Mouse (Mus musculus) myocyte (in vitro differentiated cells): ENCODE data around the gene Tmbim4. TPM values are rescaled to one million over a fixed set of nuclear protein-coding genes. Genes with fewer than 3 reads are reported as not detected.

Experiments
- H3K27me3 ChIP-seq: one replicate; pipeline ENCODE4 v1.6.1; 2011; ENCODE audit not compliant: control insufficient read depth, insufficient read depth, insufficient read length
- H3K36me3 ChIP-seq: one replicate; pipeline ENCODE4 v1.6.1; 2011; ENCODE audit not compliant: control insufficient read depth, insufficient read depth
- H3K4me2 ChIP-seq: one replicate; pipeline ENCODE4 v1.6.1; 2011; ENCODE audit warnings: low read depth, control low read depth
- H3K4me3 ChIP-seq: one replicate; pipeline ENCODE4 v1.5.1; 2011; ENCODE audit warnings: mild to moderate bottlenecking, control low read depth, moderate library complexity
- H3K79me2 ChIP-seq: one replicate; pipeline ENCODE4 v1.6.1; 2011; ENCODE audit not compliant: control insufficient read depth, insufficient read depth
- H3ac ChIP-seq: one replicate; pipeline ENCODE4 v1.6.1; 2011; ENCODE audit not compliant: control insufficient read depth, insufficient read length
- CEBPB ChIP-seq: IDR thresholded peaks from 2 replicates; pipeline ENCODE4 v1.6.1; 2011; ENCODE audit warnings: mild to moderate bottlenecking, moderate library complexity; ENCODE audit not compliant: poor library complexity, insufficient read depth, severe bottlenecking
- E2F4 ChIP-seq: IDR thresholded peaks from one replicate; pipeline ENCODE4 v1.6.1; 2011; ENCODE audit warnings: mild to moderate bottlenecking, control low read depth, moderate library complexity; ENCODE audit not compliant: insufficient read depth
- MAX ChIP-seq: IDR thresholded peaks from one replicate; pipeline ENCODE4 v1.6.1; 2011; ENCODE audit warnings: low read depth, mild to moderate bottlenecking, control low read depth
- MYOD1 ChIP-seq, 3 experiments: IDR thresholded peaks; one replicate each; pipeline ENCODE4 v1.6.1; 2011; ENCODE audit warnings: control low read depth in 2 of 3, low read depth in 2 of 3, mild to moderate bottlenecking in 2 of 3, moderate library complexity in 1 of 3; ENCODE audit not compliant: insufficient read length in 2 of 3, control insufficient read depth in 1 of 3
- MYOG ChIP-seq, 3 experiments: IDR thresholded peaks; one replicate each; pipeline ENCODE4 v1.6.1; 2011; ENCODE audit warnings: control low read depth in 2 of 3, low read depth in 2 of 3, mild to moderate bottlenecking in 2 of 3; ENCODE audit not compliant: insufficient read length in 2 of 3, control insufficient read depth in 1 of 3, insufficient read depth in 1 of 3
- POLR2A ChIP-seq: IDR thresholded peaks from one replicate; pipeline ENCODE4 v1.6.1; 2011; ENCODE audit warnings: low read depth, mild to moderate bottlenecking, control low read depth, moderate library complexity; ENCODE audit not compliant: insufficient read length
- POLR2AphosphoS2 ChIP-seq: IDR thresholded peaks from one replicate; pipeline ENCODE4 v1.6.1; 2011; ENCODE audit warnings: low read depth, control low read depth; ENCODE audit not compliant: insufficient read length
- REST ChIP-seq: IDR thresholded peaks from one replicate; pipeline ENCODE4 v1.6.1; 2011; ENCODE audit warnings: mild to moderate bottlenecking, control low read depth, moderate library complexity; ENCODE audit not compliant: insufficient read depth, insufficient read length
- SRF ChIP-seq: IDR thresholded peaks from one replicate; pipeline ENCODE4 v1.6.1; 2011; ENCODE audit warnings: low read depth; ENCODE audit not compliant: control insufficient read depth, insufficient read length
- TCF12 ChIP-seq: IDR thresholded peaks from one replicate; pipeline ENCODE4 v1.6.1; 2011; ENCODE audit warnings: mild to moderate bottlenecking, control low read depth; ENCODE audit not compliant: poor library complexity, insufficient read depth, severe bottlenecking
- TCF3 ChIP-seq: IDR thresholded peaks from one replicate; pipeline ENCODE4 v1.6.1; 2011; ENCODE audit warnings: low read depth, control low read depth; ENCODE audit not compliant: insufficient read length
- USF1 ChIP-seq: IDR thresholded peaks from one replicate; pipeline ENCODE4 v1.6.1; 2011; ENCODE audit warnings: low read depth, mild to moderate bottlenecking, control low read depth, moderate library complexity
- polyA plus RNA-seq: library from polyadenylated mRNA; unstranded; fragments of >200 nt; fragmentation: generic; extraction: Trizol; gene quantifications from one replicate; pipeline ENCODE4 v1.2.1, GENCODE M21; 2012; ENCODE audit warnings: missing spikeins

The Tmbim4 gene
- polyA plus RNA-seq, 1 experiment, result 229 TPM

DNA sequence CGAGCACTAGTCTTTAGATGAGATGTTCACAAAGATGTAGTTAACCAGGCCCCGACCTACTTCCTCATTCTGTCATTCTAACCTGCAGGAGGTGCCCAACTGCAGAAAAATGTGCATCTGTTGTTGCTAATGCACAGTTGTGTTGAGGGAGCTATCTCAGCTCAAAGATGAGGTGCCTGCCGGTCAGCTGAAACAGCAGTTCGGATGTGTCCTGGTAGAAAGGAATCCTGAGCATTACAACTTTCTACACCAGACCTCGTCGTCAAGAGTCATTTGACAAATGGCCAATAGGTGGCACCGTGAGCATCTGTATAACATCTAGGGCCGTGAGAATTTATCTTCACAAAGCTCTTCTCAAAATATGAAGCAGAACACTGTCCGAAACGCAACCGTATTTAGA is 55.8 kb downstream of the Tmbim4 start:
- no peak for TF ChIP-seq USF1
- TF ChIP-seq TCF12, result no peak
- TF ChIP-seq REST, result no peak
- no peak for TF ChIP-seq MAX
- TF ChIP-seq POLR2AphosphoS2, result no peak
- no peak for TF ChIP-seq E2F4
- TF ChIP-seq CEBPB, result no peak
- no peak for TF ChIP-seq POLR2A
- no peak for TF ChIP-seq MYOG (IDR thresholded peaks at IDR 0.05; ENCODE audit: control insufficient read depth in 1 of 3, insufficient read depth in 1 of 3, insufficient read length in 2 of 3, low read depth in 2 of 3)
- TF ChIP-seq TCF3, result no peak
- no peak for TF ChIP-seq MYOD1 (IDR thresholded peaks at IDR 0.05; ENCODE audit: control insufficient read depth in 1 of 3, insufficient read length in 2 of 3, low read depth in 2 of 3)
- TF ChIP-seq SRF, result no peak
- no peak overlapping the region for H3K4me3 ChIP-seq
- no peaks in the 10 kb centered on the region for H3K79me2 ChIP-seq
- H3K36me3 ChIP-seq, result no peaks in the 10 kb centered on the region
- H3K27me3 ChIP-seq, result no peaks in the 10 kb centered on the region
- H3K4me2 ChIP-seq, result no peak overlapping the region
- H3ac ChIP-seq, result no peak overlapping the region

DNA sequence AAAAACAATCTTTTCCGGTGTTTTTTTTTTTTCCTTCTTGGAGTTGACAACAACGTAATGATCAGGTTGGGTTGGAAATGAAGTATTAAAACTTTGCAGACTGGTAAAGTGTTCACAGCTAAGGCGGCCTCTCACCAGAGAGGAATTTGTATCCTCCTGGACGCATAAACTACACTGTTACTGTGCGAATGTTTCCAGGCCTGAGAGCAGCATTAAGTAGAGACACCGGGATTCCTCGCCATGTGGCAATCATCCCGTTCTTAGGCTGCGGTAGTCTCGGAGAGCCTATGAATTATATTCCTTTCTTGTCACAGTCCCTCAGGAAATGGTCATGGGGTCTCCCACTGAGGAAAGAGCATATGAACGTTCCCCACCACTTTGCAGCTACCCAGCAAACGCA is 66.4 kb downstream of the Tmbim4 start:
- Histone ChIP-seq H3K36me3 (no peaks in the 10 kb centered on the region), H3K4me3 (no peak overlapping the region), H3K4me2 (no peak overlapping the region), H3ac (no peak overlapping the region), H3K79me2 (no peaks in the 10 kb centered on the region), H3K27me3 (no peaks in the 10 kb centered on the region)
- TF ChIP-seq E2F4 (no peak), MAX (no peak)

DNA sequence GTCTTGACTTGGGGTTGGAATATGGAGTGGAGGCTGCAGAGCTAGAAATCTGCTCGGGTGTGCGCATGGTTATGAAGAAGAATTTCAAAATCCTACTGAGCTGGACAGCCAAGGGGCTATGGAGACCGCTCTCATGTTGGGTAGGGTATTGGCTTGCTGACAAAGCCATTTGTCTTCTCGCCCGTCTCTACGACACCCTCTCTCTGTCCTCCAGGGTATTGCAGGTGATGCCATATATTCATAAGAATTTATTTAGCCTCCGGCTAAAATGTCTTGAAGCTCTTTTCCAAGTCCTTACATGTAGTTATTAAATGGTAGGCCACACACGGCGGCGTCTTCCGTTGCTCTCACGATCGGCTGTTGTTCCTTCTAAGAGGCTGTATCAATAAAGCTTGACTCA is 68.6 kb downstream of the Tmbim4 start:
- TF ChIP-seq TCF3, result no peak
- no peak for TF ChIP-seq TCF12
- no peak for TF ChIP-seq MYOG (IDR thresholded peaks at IDR 0.05; ENCODE audit: control insufficient read depth in 1 of 3, insufficient read depth in 1 of 3, insufficient read length in 2 of 3, low read depth in 2 of 3)
- no peak for TF ChIP-seq MYOD1 (IDR thresholded peaks at IDR 0.05; ENCODE audit: control insufficient read depth in 1 of 3, insufficient read length in 2 of 3, low read depth in 2 of 3)
- no peak for TF ChIP-seq MAX
- no peak for TF ChIP-seq CEBPB
- no peak for TF ChIP-seq USF1
- TF ChIP-seq SRF, result no peak
- TF ChIP-seq POLR2AphosphoS2, result no peak
- TF ChIP-seq E2F4, result no peak
- TF ChIP-seq REST, result no peak
- TF ChIP-seq POLR2A, result no peak

DNA sequence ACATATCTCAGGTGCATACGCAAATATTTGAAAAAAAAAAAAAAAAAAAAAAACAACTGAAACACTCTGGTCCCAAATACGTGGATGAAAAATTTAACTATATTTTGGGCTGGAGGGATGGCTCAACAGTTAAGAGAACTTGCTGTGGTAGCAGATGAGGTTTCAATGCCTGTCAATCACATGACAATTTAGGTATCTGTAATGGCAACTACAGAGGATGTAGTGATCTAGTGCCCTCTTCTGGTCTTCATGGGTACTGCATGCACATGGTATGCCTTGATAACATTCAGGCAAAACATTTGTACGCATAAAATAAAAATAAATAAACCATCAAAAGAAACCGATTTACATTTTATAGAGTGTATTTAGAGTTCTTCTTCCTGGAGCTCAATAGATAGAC is 69.4 kb downstream of the Tmbim4 start:
- no peaks in the 10 kb centered on the region for H3K36me3 ChIP-seq
- no peaks in the 10 kb centered on the region for H3K79me2 ChIP-seq
- no peak overlapping the region for H3K4me3 ChIP-seq
- H3K4me2 ChIP-seq, result no peak overlapping the region
- H3ac ChIP-seq, result no peak overlapping the region
- H3K27me3 ChIP-seq, result no peaks in the 10 kb centered on the region
- TF ChIP-seq POLR2AphosphoS2 (no peak), POLR2A (no peak), MAX (no peak), SRF (no peak), CEBPB (no peak), TCF3 (no peak), E2F4 (no peak), MYOD1 (IDR thresholded peaks at IDR 0.05; ENCODE audit: control insufficient read depth in 1 of 3, insufficient read length in 2 of 3, low read depth in 2 of 3) (no peak), USF1 (no peak), MYOG (IDR thresholded peaks at IDR 0.05; ENCODE audit: control insufficient read depth in 1 of 3, insufficient read depth in 1 of 3, insufficient read length in 2 of 3, low read depth in 2 of 3) (no peak), TCF12 (no peak), REST (no peak)

More for the DNA sequence above, 68.6 kb downstream of the Tmbim4 start:
- no peak overlapping the region for H3K4me3 ChIP-seq
- no peaks in the 10 kb centered on the region for H3K36me3 ChIP-seq
- no peak overlapping the region for H3K4me2 ChIP-seq
- no peak overlapping the region for H3ac ChIP-seq
- H3K79me2 ChIP-seq, result no peaks in the 10 kb centered on the region
- H3K27me3 ChIP-seq, result no peaks in the 10 kb centered on the region

DNA sequence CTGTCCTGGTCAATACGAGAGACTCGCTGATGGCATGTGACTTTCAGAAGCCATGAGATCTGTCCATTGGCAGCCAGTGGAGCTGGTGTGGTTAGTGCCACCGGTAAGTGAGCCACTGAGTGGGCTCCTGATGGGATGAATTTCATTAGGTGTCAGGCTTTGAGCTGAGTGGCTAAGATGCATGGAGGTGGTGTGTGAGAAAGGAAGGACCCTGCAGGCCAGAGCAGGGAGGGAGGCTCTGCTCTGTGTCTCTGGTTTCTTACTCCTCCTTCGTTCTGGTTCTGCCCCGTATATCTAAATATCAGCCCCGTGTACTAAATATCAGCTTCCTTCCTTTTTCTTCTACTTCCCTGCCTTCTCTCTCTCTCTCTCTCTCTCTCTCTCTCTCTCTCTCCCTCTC is 69.9 kb downstream of the Tmbim4 start:
- Histone ChIP-seq H3K27me3 (no peaks in the 10 kb centered on the region), H3K79me2 (no peaks in the 10 kb centered on the region), H3K4me3 (no peak overlapping the region), H3K4me2 (no peak overlapping the region), H3K36me3 (no peaks in the 10 kb centered on the region), H3ac (no peak overlapping the region)
- TF ChIP-seq E2F4 (no peak), USF1 (no peak), TCF3 (no peak), SRF (no peak), MYOG (IDR thresholded peaks at IDR 0.05; ENCODE audit: control insufficient read depth in 1 of 3, insufficient read depth in 1 of 3, insufficient read length in 2 of 3, low read depth in 2 of 3) (no peak), MYOD1 (IDR thresholded peaks at IDR 0.05; ENCODE audit: control insufficient read depth in 1 of 3, insufficient read length in 2 of 3, low read depth in 2 of 3) (no peak), POLR2AphosphoS2 (no peak), MAX (no peak), TCF12 (no peak), POLR2A (no peak)
